Comparison of ENCODE assay signal across 16 mouse cellular contexts in the genomic region with DNA sequence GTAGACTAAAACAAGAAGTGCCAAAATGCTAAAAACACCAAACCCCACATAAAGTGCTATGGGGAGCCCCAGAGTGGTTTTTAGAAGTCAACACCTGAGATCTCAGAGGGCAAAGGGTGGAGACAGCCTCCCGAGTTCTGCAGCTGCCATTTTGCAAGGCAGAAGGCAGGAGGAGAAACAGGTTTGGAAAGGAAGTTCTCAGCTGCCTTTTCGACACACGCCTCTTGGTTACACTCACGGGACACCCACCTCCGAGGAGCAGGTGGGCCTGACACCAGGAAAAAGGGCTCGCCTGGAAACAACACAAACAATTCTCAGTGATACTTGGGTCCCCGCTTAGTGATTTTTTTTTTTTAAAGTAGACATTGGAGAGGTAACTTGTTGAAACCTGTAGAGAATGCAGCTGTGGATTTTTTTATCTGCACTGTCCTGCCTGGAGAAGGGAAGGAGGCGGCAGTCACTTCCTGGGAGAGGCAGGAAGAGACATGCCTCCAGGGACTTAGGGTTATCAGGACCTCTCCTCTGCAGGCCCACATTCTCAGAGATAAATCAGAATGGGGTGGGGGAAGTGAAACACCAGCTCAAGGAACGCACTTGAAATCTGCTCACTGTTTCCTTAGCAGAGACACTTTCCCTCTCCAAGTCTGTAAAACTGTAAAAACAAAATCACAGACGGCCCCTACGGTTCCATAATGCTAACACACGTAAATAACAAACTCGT. TPM values are rescaled to one million over a fixed set of nuclear protein-coding genes. Genes with fewer than 3 reads are reported as not detected.
A peak's percentile ranks its signal among the peaks of the same experiment; 100 is the strongest.
DNase-seq lines count a peak whose midpoint lies in the region; ATAC-seq and TF ChIP-seq lines count a peak whose summit lies in the region.
"Had no signal": no experiment of that assay in that cellular context is flagged by ENCODE, and none has a peak within 500 bp of the region (broad histone marks: within the 10 kb centered on the region; RNA-seq: fewer than 3 reads in every experiment).

No protein-coding gene starts in this region.

- TF ChIP-seq POLR2A in CH12.LX (IDR thresholded peaks at IDR 0.05; ENCODE audit: low read depth, low read length), result no peak

- H3K4me3 ChIP-seq in heart, embryonic 14.5 days (ENCODE audit: control insufficient read depth in 1 of 2, insufficient read depth in 1 of 2, low read depth in 1 of 2, low read length in 2 of 2), result no peak overlapping the region
- no peak overlapping the region for H3K4me3 ChIP-seq in CH12.LX (replicated peaks in 1 of 3; ENCODE audit: low read depth in 2 of 3, low read length in 2 of 3, poor library complexity in 1 of 3)
- no peak overlapping the region for H3K4me3 ChIP-seq in embryonic facial prominence, embryonic 14.5 days (ENCODE audit: low read depth, low read length)
- H3K4me3 ChIP-seq in stomach, embryonic 16.5 days (replicated peaks; ENCODE audit: low read length), result no peak overlapping the region
- no peak overlapping the region for H3K4me3 ChIP-seq in forebrain, embryonic 16.5 days (replicated peaks; ENCODE audit: low read length)
- H3K4me3 ChIP-seq: hindbrain, embryonic 13.5 days; limb, embryonic 12.5 days; neural tube, embryonic 15.5 days had no signal

- no peaks in the 10 kb centered on the region for H3K36me3 ChIP-seq in heart, embryonic 14.5 days (ENCODE audit: control insufficient read depth, insufficient read depth, low read length)
- no peaks in the 10 kb centered on the region for H3K36me3 ChIP-seq in CH12.LX (replicated peaks in 1 of 2; ENCODE audit: control insufficient read depth in 1 of 2, insufficient read depth in 1 of 2, low read length in 1 of 2)
- H3K36me3 ChIP-seq in embryonic facial prominence, embryonic 14.5 days (ENCODE audit: control insufficient read depth, insufficient read depth, low read length), result no peaks in the 10 kb centered on the region
- no peaks in the 10 kb centered on the region for H3K36me3 ChIP-seq in stomach, embryonic 16.5 days (ENCODE audit: control insufficient read depth, insufficient read depth, low read length)
- H3K36me3 ChIP-seq in forebrain, embryonic 16.5 days (ENCODE audit: control insufficient read depth, insufficient read depth), result no peaks in the 10 kb centered on the region
- H3K36me3 ChIP-seq: hindbrain, embryonic 13.5 days; limb, embryonic 12.5 days; neural tube, embryonic 15.5 days had no signal

- no peaks in the 10 kb centered on the region for H3K79me2 ChIP-seq in CH12.LX (replicated peaks; ENCODE audit: control insufficient read depth, extremely low read depth, insufficient read depth, poor library complexity, severe bottlenecking)

- intact Hi-C loops in heart, postnatal 36 days (cut with DNase I), result no loop called here

- no peak for TF ChIP-seq CTCF in CH12.LX (conservative IDR thresholded peaks at IDR 0.05 in 1 of 2, IDR thresholded peaks at IDR 0.05 in 1 of 2; ENCODE audit: low read depth in 2 of 2, low read length in 2 of 2)

- WGBS in heart, embryonic 14.5 days, result 40% methylated on average over 13 of the region's 13 CpGs
- 55% methylated on average over 13 of the region's 13 CpGs for WGBS in embryonic facial prominence, embryonic 14.5 days
- WGBS in stomach, embryonic 16.5 days, result 41% methylated on average over 13 of the region's 13 CpGs
- WGBS in forebrain, embryonic 16.5 days, result 80% methylated on average over 13 of the region's 13 CpGs

- ATAC-seq in heart, embryonic 14.5 days (ENCODE audit: insufficient number of reproducible peaks, insufficient read depth, low FRiP score, low read depth), result no peak
- no peak for ATAC-seq in embryonic facial prominence, embryonic 14.5 days (ENCODE audit: low read depth)
- ATAC-seq in stomach, embryonic 16.5 days (ENCODE audit: insufficient read depth, low FRiP score), result no peak
- no peak for ATAC-seq in forebrain, embryonic 16.5 days

- dilution Hi-C loops in CH12.LX (cut with MboI; ENCODE audit: extremely low pct_ligation_motif_present, extremely low pct_unique_long_range_greater_than_20kb, low sequenced_read_pairs), result no loop called here

- DNase-seq in heart, postnatal 36 days, result no peak
- no peak for DNase-seq in CH12.LX (ENCODE audit: extremely low read depth)
- DNase-seq in embryonic facial prominence, embryonic 14.5 days (ENCODE audit: low spot score), result peak; percentile 56
- no peak for DNase-seq in cerebellum, postnatal 36 days
- DNase-seq in spleen, postnatal 14 days (ENCODE audit: low spot score in 2 of 2), result no peak
- DNase-seq: cerebellum, adult 18-20 months; kidney, postnatal 25 days; retina, postnatal 1 day had no signal

- in situ Hi-C loops in CH12.LX (cut with MboI; ENCODE audit: low pct_ligation_motif_present, low pct_unique_long_range_greater_than_20kb, low sequenced_read_pairs), result no loop called here

- peaks cover 5 to 6% of the 10 kb centered on the region in 2 experiments; a peak in 1 of 4 replicates for H3K4me1 ChIP-seq in heart, embryonic 14.5 days (ENCODE audit: control insufficient read depth in 2 of 2, insufficient read depth in 2 of 2, low read length in 2 of 2)
- H3K4me1 ChIP-seq in CH12.LX (ENCODE audit: control insufficient read depth in 1 of 2, insufficient read depth in 2 of 2), result peaks cover 9 to 63% of the 10 kb centered on the region in 2 experiments
- H3K4me1 ChIP-seq in embryonic facial prominence, embryonic 14.5 days (ENCODE audit: control insufficient read depth, insufficient read depth, low read length), result no peaks in the 10 kb centered on the region
- peaks cover 7% of the 10 kb centered on the region; the same call in 1 of the 2 replicates for H3K4me1 ChIP-seq in stomach, embryonic 16.5 days (ENCODE audit: control insufficient read depth, insufficient read depth, low read length)
- no peaks in the 10 kb centered on the region for H3K4me1 ChIP-seq in forebrain, embryonic 16.5 days (replicated peaks; ENCODE audit: control insufficient read depth, insufficient read depth, low read length)
- H3K4me1 ChIP-seq: hindbrain, embryonic 13.5 days; neural tube, embryonic 15.5 days had no signal

- H3K4me2 ChIP-seq in heart, embryonic 14.5 days (ENCODE audit: low read length), result no peak overlapping the region
- no peak overlapping the region for H3K4me2 ChIP-seq in CH12.LX (ENCODE audit: insufficient read depth, low read depth, poor library complexity, severe bottlenecking)
- no peak overlapping the region for H3K4me2 ChIP-seq in embryonic facial prominence, embryonic 14.5 days (ENCODE audit: low read depth, low read length)
- no peak overlapping the region for H3K4me2 ChIP-seq in stomach, embryonic 16.5 days (ENCODE audit: low read depth, low read length)
- no peak overlapping the region for H3K4me2 ChIP-seq in forebrain, embryonic 16.5 days (ENCODE audit: low read length)
- H3K4me2 ChIP-seq: hindbrain, embryonic 13.5 days; limb, embryonic 12.5 days; neural tube, embryonic 15.5 days had no signal

- TF ChIP-seq RAD21 in CH12.LX (IDR thresholded peaks at IDR 0.05; ENCODE audit: low read depth, low read length), result no peak

- H3K9me3 ChIP-seq in heart, embryonic 14.5 days (ENCODE audit: control insufficient read depth, low read length), result no peaks in the 10 kb centered on the region
- H3K9me3 ChIP-seq in CH12.LX (replicated peaks; ENCODE audit: low read length), result no peaks in the 10 kb centered on the region
- no peaks in the 10 kb centered on the region for H3K9me3 ChIP-seq in embryonic facial prominence, embryonic 14.5 days (ENCODE audit: control insufficient read depth, low read length)
- H3K9me3 ChIP-seq in stomach, embryonic 16.5 days (replicated peaks; ENCODE audit: control insufficient read depth, low read length), result no peaks in the 10 kb centered on the region
- no peaks in the 10 kb centered on the region for H3K9me3 ChIP-seq in forebrain, embryonic 16.5 days (ENCODE audit: control insufficient read depth, low read length)
- H3K9me3 ChIP-seq: hindbrain, embryonic 13.5 days; limb, embryonic 12.5 days; neural tube, embryonic 15.5 days had no signal

- 0 out of 2 replicates have a peak, but pooled peaks have one; percentile 28 for TF ChIP-seq EP300 in CH12.LX (IDR thresholded peaks at IDR 0.05; ENCODE audit: low read length)

- H3K27me3 ChIP-seq in heart, embryonic 14.5 days (ENCODE audit: control insufficient read depth, insufficient read depth, low read length), result no peaks in the 10 kb centered on the region
- no peaks in the 10 kb centered on the region for H3K27me3 ChIP-seq in CH12.LX (replicated peaks)
- H3K27me3 ChIP-seq in embryonic facial prominence, embryonic 14.5 days (replicated peaks; ENCODE audit: control insufficient read depth, insufficient read depth, low read length), result no peaks in the 10 kb centered on the region
- no peaks in the 10 kb centered on the region for H3K27me3 ChIP-seq in stomach, embryonic 16.5 days (ENCODE audit: control insufficient read depth, insufficient read depth, low read length)
- H3K27me3 ChIP-seq in forebrain, embryonic 16.5 days (replicated peaks; ENCODE audit: control insufficient read depth, insufficient read depth, low read length), result no peaks in the 10 kb centered on the region
- H3K27me3 ChIP-seq: hindbrain, embryonic 13.5 days; limb, embryonic 12.5 days; neural tube, embryonic 15.5 days had no signal

- no peak overlapping the region for H3K9ac ChIP-seq in heart, embryonic 14.5 days (ENCODE audit: low read length)
- H3K9ac ChIP-seq in CH12.LX (ENCODE audit: insufficient read depth, low read depth), result no peak overlapping the region
- no peak overlapping the region for H3K9ac ChIP-seq in embryonic facial prominence, embryonic 14.5 days (ENCODE audit: low read depth, low read length)
- H3K9ac ChIP-seq in stomach, embryonic 16.5 days (ENCODE audit: low read length), result no peak overlapping the region
- H3K9ac ChIP-seq in forebrain, embryonic 16.5 days (replicated peaks; ENCODE audit: low read depth, low read length), result no peak overlapping the region
- H3K9ac ChIP-seq: hindbrain, embryonic 13.5 days; limb, embryonic 12.5 days; neural tube, embryonic 15.5 days had no signal

- 0 out of 4 replicates have a peak overlapping the region, but pooled peaks have one; percentile 8 to 39 for H3K27ac ChIP-seq in heart, embryonic 14.5 days (replicated peaks in 1 of 2; ENCODE audit: control insufficient read depth in 1 of 2, insufficient read depth in 1 of 2, low read depth in 2 of 2, low read length in 2 of 2)
- H3K27ac ChIP-seq in CH12.LX (ENCODE audit: insufficient read depth, low read depth), result no peak overlapping the region
- H3K27ac ChIP-seq in embryonic facial prominence, embryonic 14.5 days (replicated peaks; ENCODE audit: low read depth, low read length), result no peak overlapping the region
- peak overlapping the region; percentile 47 for H3K27ac ChIP-seq in stomach, embryonic 16.5 days (ENCODE audit: low read length)
- H3K27ac ChIP-seq in forebrain, embryonic 16.5 days (ENCODE audit: low read length), result no peak overlapping the region
- H3K27ac ChIP-seq: hindbrain, embryonic 13.5 days; limb, embryonic 12.5 days; neural tube, embryonic 15.5 days had no signal

RNA-seq across cellular contexts. Expression of a gene that starts 23.0 kb away (rescaled TPM):
- polyA plus RNA-seq in heart, embryonic 14.5 days (2014; fragmentation: Nextera tagmentation; extraction: Ambion mirVana), result 0.15 and 0.31 TPM in 2 replicates
- 1 to 10 TPM in 1 of 2 experiments, under 1 TPM in 1; 0.95 to 1.7 TPM for total RNA-seq in heart, postnatal 36 days (2021)
- total RNA-seq in CH12.LX (2012; rRNA removed) (0.08 TPM in 1 of 2 replicates, not detected in the other), CH12.LX (2014; rRNA removed) (not detected in 2 replicates)
- 0.19 TPM in 1 of 2 replicates, not detected in the other for polyA plus RNA-seq in CH12.LX (2012; ENCODE audit: insufficient read length, low read depth)
- 2.7 and 7.1 TPM in 2 replicates for polyA plus RNA-seq in embryonic facial prominence, embryonic 14.5 days (2014; fragmentation: Nextera tagmentation; extraction: Ambion mirVana)
- polyA plus RNA-seq in stomach, embryonic 16.5 days (2015; fragmentation: Nextera tagmentation; extraction: Ambion mirVana), result 17.9 and 25.0 TPM in 2 replicates
- 0.22 and 0.44 TPM in 2 replicates for polyA plus RNA-seq in forebrain, embryonic 16.5 days (2015; fragmentation: Nextera tagmentation; extraction: Ambion mirVana)
- total RNA-seq: gastrocnemius, postnatal 4 days; megakaryocyte-erythroid progenitor cell, adult 5-6 weeks had no signal

RNA-seq across cellular contexts. Expression of a gene that starts 57.2 kb away (rescaled TPM):
- polyA plus RNA-seq in heart, embryonic 14.5 days (2014; fragmentation: Nextera tagmentation; extraction: Ambion mirVana), result 88.7 and 98.4 TPM in 2 replicates
- total RNA-seq in heart, postnatal 36 days (2021), result 10 to 100 TPM; 26.0 to 31.2 TPM
- total RNA-seq in CH12.LX (2012; rRNA removed), result 35.3 and 37.9 TPM in 2 replicates
- 89.4 and 91.8 TPM in 2 replicates for total RNA-seq in CH12.LX (2014; rRNA removed)
- 35.4 and 37.7 TPM in 2 replicates for polyA plus RNA-seq in CH12.LX (2012; ENCODE audit: insufficient read length, low read depth)
- polyA plus RNA-seq in embryonic facial prominence, embryonic 14.5 days (2014; fragmentation: Nextera tagmentation; extraction: Ambion mirVana), result 61.3 and 63.3 TPM in 2 replicates
- polyA plus RNA-seq in stomach, embryonic 16.5 days (2015; fragmentation: Nextera tagmentation; extraction: Ambion mirVana), result 85.1 and 91.8 TPM in 2 replicates
- 86.8 and 94.1 TPM in 2 replicates for polyA plus RNA-seq in forebrain, embryonic 16.5 days (2015; fragmentation: Nextera tagmentation; extraction: Ambion mirVana)

Comparison
In these comparisons a context has a peak if more than half of its experiments do, and no peak if none do; other contexts are left out.
1. H3K27ac ChIP-seq: peak in heart, embryonic 14.5 days (2 of 2) and stomach, embryonic 16.5 days (single experiment); none in CH12.LX (single experiment), embryonic facial prominence, embryonic 14.5 days (single experiment) and forebrain, embryonic 16.5 days (single experiment).